Mouse (Mus musculus) left cerebral cortex, postnatal 4 days (tissue): ENCODE results near the gene Gm37240. TPM values are rescaled to one million over a fixed set of nuclear protein-coding genes. Genes with fewer than 3 reads are reported as not detected.

ENCODE experiments used
- DNase-seq: peaks from one replicate; pipeline ENCODE4 v3.0.0-alpha.2; 2022
- intact Hi-C: fragments of 180-260 bp; cut with DNase I; formaldehyde crosslinking; loops from one replicate; pipeline ENCODE4 v1.15.1; 2025
- total RNA-seq, 2 experiments: library from RNA; stranded (reverse); gene quantifications; 2 replicates each; pipeline ENCODE4 v1.2.3; 2021

Gm37240 gene
- total RNA-seq, 2 experiments from 2014 or later: 3.3 to 3.6 TPM

GRCm38 (mm10) chr3:85376541-85376940 lies 510.8 kb downstream of the Gm37240 start:
- DNase-seq: no peak
- intact Hi-C loops: loop anchor here (5.0 to 10.0 kb wide), 2 partner anchors 178 to 224 kb away; no protein-coding TSS in a partner anchor

DNA sequence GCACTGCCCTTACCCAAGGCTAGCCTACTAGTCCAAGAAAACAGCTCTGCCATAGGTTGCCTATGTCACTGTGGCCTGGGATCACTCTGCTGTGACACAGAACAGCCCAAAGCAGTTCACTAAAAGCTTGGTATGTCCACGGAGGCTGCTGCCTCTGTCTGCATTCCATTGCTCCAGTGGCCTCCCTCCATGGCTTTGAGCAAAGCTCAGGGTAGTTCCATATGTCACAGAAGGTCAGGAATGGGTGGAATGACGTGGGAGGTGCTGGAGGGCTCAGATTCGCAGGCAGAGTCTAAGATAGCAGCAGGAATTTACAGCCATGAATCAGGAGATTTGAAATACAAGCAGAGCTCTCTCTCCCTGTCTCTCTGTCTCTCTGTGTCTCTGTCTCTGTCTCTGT lies 514.3 kb downstream of the Gm37240 start:
- intact Hi-C loops: loop anchor here (10.0 kb wide), 1 partner anchor 182 kb away; no protein-coding TSS in a partner anchor

GRCm38 (mm10) chr3:85369847-85370246 lies 517.5 kb downstream of the Gm37240 start:
- intact Hi-C loops: loop anchor here (10.0 kb wide), 2 partner anchors 185 to 415 kb away; no protein-coding TSS in a partner anchor
- DNase-seq: no peak

More for the DNA sequence above, 514.3 kb downstream of the Gm37240 start:
- no peak for DNase-seq

- intact Hi-C loops: loop anchor here (10.0 kb wide), 1 partner anchor 414 kb away; no protein-coding TSS in a partner anchor
- DNase-seq: no peak
Observed at GRCm38 (mm10) chr3:85369157-85369556, 518.2 kb downstream of the Gm37240 start.

DNA sequence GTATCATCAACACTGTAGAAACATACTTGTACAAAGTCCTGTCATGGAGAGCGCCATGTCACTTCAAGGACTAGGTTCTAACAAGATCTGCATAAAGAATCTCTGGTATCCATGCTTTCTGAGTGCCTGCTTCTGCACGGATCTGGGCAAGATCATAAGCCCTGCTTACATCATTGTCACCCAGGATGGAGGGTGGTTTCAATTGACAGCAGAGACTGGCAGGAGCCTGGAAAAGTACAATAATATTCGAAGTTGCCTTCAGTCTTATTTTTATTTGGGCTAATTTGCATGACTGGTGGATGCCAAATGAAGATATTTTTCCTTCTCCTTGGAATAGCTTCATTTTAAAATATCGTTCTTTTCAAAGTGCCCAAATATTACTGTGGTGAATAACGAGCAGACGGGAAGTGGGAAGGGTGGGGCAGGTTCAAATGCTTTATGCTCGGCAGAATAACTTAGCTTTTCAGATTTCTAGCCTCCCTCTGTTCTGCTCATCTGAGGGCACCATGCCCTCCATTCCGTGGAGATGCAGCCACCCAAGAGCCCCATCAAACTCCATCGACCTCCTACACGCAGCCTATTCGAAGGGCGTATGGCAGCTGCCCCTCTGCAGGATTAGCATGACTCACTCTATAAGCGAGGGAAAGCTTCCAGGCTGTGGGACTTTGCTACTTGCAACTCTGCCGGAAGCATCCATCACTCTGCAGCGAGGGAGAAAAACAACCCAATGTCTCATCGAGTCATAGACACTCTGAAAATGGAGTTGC lies 518.8 kb downstream of the Gm37240 start:
- no peak for DNase-seq
- intact Hi-C loops: loop anchor here (10.0 kb wide), 1 partner anchor 414 kb away; no protein-coding TSS in a partner anchor

DNA sequence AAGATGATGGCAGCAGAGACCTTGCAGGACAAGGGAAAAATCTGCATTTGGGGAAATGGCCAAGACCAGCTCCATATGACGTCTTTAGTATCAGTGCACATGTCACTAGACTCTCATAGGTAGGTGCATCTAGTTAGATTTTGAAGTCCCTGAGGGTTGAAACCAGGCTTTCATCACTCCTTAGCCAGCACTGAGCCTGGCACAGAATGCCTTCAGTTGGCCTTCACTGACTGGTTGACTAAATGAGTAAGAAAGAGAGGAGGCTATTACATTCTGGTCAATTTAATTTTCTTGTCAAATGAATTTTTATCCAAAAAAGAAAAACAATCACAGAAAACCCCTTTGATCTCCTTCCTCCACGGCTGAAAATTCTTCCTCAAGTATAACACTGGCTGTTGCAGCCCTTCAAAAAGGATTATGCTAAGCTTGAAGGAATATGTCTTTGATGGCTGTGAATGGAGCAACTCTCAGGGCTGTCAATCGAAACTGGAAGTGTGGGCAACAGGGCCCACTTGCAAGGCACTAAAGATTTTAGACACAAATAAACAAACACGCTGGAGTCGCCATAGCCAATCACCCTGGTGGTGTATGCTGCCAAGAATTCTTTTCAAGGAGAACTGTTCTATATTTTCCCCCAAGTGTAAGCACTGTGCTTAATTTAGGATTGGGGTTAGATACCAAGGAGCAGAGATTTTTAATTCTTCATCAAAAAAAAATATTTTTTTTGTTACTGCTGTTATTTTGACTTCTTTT lies 522.6 kb downstream of the Gm37240 start:
- intact Hi-C loops: loop anchor here (10.0 kb wide), 1 partner anchor 410 kb away; no protein-coding TSS in a partner anchor
- DNase-seq: no peak

DNA sequence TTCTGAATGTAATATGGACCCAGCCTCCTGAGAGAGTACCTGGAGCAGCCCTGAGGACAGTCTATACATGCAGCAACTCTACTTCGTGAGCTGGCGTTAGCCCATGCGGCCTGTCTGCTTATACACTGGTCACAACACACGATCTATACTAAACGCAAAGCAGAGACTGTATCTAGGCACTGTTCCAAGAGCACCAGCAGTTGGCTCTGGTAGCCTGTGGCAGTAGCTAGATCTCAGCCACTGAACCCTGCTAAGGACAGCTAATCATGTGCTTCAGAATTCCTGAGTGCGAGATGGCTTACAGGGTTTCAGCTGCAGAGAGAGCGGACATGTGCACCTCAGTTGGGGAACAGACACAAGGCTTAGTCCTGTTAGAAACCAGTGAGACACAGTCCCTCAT lies 524.4 kb downstream of the Gm37240 start:
- peak; percentile 48 for DNase-seq
- intact Hi-C loops: loop anchor here (10.0 kb wide), 1 partner anchor 408 kb away; no protein-coding TSS in a partner anchor

GRCm38 (mm10) chr3:85356373-85356772 lies 530.9 kb downstream of the Gm37240 start:
- DNase-seq: no peak
- intact Hi-C loops: no loop called here

GRCm38 (mm10) chr3:85348021-85348420 lies 539.3 kb downstream of the Gm37240 start:
- intact Hi-C loops: no loop called here
- DNase-seq: no peak

DNA sequence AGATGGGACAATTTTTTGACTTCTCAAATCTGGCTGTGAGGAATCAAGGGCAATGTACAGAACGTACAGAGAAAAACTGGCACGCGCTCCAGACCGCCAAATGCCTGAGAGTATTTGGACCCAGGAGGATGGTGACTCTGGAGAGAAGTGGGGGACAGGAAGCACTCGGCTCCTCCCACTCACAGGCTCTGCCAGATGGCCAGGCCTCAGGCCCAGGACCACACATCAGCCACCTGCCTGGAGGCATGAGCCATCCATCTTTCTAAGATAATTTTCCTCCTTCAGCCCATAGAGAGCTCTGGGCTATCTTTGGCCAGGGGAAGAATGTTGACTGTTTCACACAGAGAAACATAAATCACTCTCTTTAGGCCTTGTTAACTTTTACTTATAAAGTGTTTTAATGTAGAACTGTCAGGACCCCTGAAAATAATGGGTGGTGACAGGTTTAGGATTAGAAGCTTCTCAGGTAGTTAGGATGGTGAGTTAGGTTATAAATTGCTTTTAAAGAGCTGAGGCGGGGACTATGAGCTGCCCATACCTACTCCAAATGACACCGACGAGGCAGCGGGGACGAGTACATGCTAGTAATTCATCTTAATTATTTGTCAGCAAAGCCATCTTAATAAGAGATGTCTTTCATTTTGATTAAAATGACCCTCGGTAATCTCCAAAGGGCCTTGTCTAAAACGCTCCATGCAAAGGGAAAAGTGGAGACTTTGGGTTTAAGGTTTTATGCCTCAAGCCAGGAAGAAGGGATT lies 546.0 kb downstream of the Gm37240 start:
- intact Hi-C loops: no loop called here
- peak; percentile 44 for DNase-seq

DNA sequence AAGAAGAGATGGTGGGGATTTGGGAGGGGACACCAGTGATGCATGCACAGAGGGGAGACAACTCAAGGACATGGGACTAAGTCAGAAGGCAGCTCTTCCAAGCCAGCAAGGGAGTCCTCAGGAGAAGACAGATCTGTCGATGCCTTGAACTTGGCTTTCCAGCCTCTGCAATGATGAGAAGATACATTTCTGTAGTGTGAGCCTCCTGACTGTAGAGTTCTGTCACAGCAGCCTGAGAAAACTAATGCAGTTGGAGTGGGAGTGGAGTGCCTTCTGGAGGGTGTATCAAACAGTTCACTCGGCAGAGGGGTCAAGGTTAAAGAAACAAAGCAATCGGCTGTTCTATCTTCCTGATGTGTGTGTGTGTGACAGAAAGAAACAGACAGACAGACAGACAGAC lies 546.8 kb downstream of the Gm37240 start:
- DNase-seq: no peak

DNA sequence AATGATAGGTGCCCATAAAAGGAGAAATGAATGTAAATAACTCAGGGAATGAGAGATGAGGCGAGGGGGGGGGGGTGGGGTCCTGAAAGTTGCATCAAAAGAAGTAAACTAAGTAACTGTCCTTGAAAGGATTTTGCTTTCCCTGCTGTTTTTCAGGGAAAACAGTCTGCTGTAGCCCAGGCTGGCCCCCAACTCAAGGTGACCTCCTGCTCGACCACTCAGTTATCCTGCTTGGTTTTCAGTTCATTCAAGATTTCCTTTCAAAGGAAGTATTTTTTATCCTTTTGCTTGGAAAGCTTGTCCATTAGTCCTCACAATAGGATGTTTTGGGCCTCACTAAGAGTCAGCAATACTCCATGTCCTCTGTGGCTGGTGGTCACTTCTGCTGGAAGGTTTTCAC lies 547.4 kb downstream of the Gm37240 start:
- intact Hi-C loops: no loop called here
- DNase-seq: no peak

More for the DNA sequence above, 546.8 kb downstream of the Gm37240 start:
- intact Hi-C loops: no loop called here

- intact Hi-C loops: no loop called here
- DNase-seq: no peak
Observed at GRCm38 (mm10) chr3:85339269-85339820, 548.0 kb downstream of the Gm37240 start.

GRCm38 (mm10) chr3:85338755-85339095 lies 548.6 kb downstream of the Gm37240 start:
- intact Hi-C loops: no loop called here
- no peak for DNase-seq

GRCm38 (mm10) chr3:85337881-85338754 lies 549.2 kb downstream of the Gm37240 start:
- no peak for DNase-seq

DNA sequence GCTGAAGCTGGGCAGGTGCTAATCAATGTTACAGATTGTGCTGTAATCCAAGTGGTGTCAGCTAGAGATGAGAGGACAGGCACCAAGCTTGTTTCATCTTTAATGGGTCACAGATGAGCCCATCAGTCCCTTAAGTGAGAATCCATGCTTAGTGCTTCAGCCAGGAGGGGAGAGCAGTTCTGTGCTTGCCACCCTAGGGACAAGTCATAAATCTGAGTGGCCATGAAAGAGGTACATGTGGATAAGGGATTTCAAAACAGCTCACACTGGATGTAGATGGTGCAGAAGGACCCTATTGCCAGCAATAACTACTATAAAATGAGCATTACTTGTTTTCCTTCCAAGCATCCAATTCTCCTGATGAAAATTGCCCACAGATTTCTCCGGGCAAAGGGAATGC lies 551.8 kb downstream of the Gm37240 start:
- no peak for DNase-seq
- intact Hi-C loops: no loop called here

More at GRCm38 (mm10) chr3:85337881-85338754, 549.2 kb downstream of the Gm37240 start:
- intact Hi-C loops: no loop called here

DNA sequence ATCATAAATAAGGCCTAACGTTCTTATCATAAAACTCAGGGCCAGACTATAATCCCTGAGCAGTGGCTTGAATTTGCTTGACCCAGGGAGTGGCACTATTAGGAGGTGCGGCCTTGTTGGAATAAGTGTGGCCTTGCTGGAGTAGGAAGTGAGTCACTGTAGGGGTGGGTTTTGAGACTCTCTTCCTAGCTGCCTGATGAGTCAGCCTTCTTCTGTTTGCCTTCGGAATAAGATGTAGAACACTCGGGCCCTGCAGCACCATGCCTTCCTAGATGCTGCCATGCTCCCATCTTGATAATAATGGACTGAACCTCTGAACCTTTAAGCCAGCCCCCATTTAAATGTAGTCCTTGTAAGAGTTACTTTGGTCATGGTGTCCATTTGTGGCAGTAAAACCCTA lies 555.0 kb downstream of the Gm37240 start:
- no peak for DNase-seq
- intact Hi-C loops: no loop called here

GRCm38 (mm10) chr3:85318256-85318655 lies 569.1 kb downstream of the Gm37240 start:
- DNase-seq: no peak
- intact Hi-C loops: no loop called here

DNA sequence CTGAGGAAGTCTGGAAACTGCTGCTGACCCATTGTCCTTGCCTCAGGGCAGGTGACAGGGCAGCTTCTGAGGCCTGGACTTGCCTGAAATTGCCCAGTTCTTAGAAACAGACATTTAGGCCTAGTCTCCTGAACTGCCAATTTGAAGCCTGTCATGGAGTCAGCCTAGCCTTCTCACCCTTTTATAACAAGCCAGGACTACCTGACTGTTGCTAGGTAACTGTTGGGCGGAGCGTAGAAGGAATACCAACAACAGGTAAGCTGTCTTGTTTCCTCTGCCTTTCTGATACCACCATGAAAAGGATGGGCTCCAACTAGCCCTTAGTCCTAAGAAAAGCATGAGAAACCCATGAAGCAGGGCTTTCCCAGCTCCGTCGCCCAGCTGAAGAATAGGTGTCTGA lies 570.0 kb downstream of the Gm37240 start:
- DNase-seq: no peak
- intact Hi-C loops: no loop called here

DNA sequence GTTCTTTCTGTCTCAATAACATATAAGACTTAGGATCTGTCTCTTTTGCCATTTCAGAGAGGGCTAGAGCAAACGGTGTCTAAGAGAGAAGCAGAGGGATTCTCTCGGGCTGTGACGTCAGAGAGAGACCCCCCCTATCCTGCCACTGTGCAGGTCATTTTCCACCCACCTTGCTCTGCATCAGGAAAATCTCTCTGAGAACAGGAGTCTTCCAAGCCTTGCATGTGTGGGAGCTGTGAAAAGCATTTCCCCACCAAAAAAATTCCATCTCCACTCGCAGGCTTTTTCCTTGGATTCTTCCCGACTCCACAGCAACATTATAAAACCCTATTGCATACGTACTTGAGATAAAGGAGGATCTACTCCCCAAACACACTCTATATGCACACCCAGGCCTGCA lies 572.4 kb downstream of the Gm37240 start:
- DNase-seq: no peak
- intact Hi-C loops: no loop called here
